Mouse (Mus musculus): ENCODE measurements around the gene Col16a1. TPM values are rescaled to one million over a fixed set of nuclear protein-coding genes. Genes with fewer than 3 reads are reported as not detected.

The Col16a1 gene
- polyA plus RNA-seq, 1 experiment: 8.2 TPM

DNA sequence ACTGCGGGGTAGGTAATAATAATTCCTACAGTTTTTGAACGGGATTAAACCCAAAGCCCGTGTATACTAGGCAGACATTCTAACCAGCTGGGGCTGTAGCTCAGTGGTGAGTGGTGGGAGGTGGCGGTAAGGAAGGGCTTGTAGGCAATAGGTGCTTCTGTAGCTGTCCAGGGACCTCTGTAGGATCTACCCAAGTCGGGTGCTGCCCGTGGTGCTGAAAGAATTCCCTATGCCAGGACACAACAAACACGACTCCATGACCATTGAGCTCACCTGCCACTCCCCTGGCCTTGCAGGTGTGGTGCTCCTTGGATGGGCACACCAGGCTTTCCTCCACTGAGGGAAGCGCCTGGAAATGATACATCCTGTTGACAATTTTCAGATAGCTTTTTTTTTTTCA, 22.1 kb upstream of the Col16a1 start:
- Histone ChIP-seq H3K27ac (ENCODE audit: insufficient read depth, low read depth, low read length) (no peak overlapping the region), H3K4me3 (ENCODE audit: low read depth, low read length) (no peak overlapping the region), H3K36me3 (ENCODE audit: control insufficient read depth, insufficient read depth, low read length) (no peaks in the 10 kb centered on the region), H3K27me3 (ENCODE audit: control insufficient read depth, insufficient read depth, low read length) (no peaks in the 10 kb centered on the region), H3K4me1 (ENCODE audit: control insufficient read depth, insufficient read depth, insufficient read length, low read length) (no peaks in the 10 kb centered on the region)
- 38% methylated on average over 8 of the region's 8 CpGs for WGBS
- TF ChIP-seq POLR2A (IDR thresholded peaks at IDR 0.05; ENCODE audit: low read depth, low read length) (no peak), CTCF (IDR thresholded peaks at IDR 0.05; ENCODE audit: extremely low read depth, insufficient read length, insufficient replicate concordance, low read depth, low read length) (no peak)

DNA sequence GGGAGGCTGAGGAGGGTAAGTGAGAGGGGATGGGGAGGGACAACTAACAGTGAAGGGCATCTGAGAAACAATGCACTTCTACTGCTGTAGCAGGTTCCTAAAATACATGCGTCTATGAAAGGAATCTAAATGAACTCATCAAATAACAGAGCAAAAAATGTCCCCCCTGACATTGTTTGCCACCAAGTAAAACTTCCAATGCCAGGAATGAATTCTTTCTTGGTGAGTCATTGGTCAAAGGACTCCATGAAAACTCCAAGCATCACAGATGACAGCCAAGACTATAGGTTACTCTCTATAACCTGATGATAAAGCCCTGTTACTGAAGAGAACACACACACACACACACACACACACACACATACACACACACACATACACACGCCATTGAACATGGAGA, 16.5 kb upstream of the Col16a1 start:
- H3K27ac ChIP-seq (ENCODE audit: insufficient read depth, low read depth, low read length): no peak overlapping the region

DNA sequence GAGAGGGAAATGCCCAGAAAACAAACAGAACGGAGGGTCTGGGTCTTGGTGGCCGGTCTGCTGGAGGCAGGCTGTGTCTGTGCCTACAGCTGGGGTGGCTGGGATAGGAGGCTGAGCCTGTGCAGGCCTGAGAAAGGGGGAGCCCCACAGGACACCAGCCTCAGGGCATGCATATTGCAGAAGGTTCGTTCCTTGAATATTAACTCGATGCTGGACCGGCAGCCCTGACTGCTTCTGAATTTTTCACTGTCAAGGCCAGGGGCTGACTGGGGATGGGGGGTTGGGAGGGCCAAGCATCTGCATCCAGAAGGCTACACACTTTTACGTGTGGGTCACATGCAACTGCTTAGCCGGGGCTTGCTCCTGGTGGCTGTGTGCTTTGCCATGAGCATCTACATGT, 14.1 kb upstream of the Col16a1 start:
- H3K27me3 ChIP-seq (ENCODE audit: control insufficient read depth, insufficient read depth, low read length): 0 out of 2 replicates have a peak, but pooled peaks cover 3% of the 10 kb centered on the region
- no peaks in the 10 kb centered on the region for H3K36me3 ChIP-seq (ENCODE audit: control insufficient read depth, insufficient read depth, low read length)
- no peak overlapping the region for H3K27ac ChIP-seq (ENCODE audit: insufficient read depth, low read depth, low read length)
- H3K4me3 ChIP-seq (ENCODE audit: low read depth, low read length): no peak overlapping the region
- WGBS: 69% methylated on average over 7 of the region's 7 CpGs
- H3K4me1 ChIP-seq (ENCODE audit: control insufficient read depth, insufficient read depth, insufficient read length, low read length): no peaks in the 10 kb centered on the region; the same call in none of the 2 replicates
- TF ChIP-seq CTCF (IDR thresholded peaks at IDR 0.05; ENCODE audit: extremely low read depth, insufficient read length, insufficient replicate concordance, low read depth, low read length) (no peak), POLR2A (IDR thresholded peaks at IDR 0.05; ENCODE audit: low read depth, low read length) (no peak)

More for the DNA sequence above, 16.5 kb upstream of the Col16a1 start:
- WGBS: 67% methylated on average over 2 of the region's 2 CpGs
- no peak overlapping the region for H3K4me3 ChIP-seq (ENCODE audit: low read depth, low read length)
- 0 out of 2 replicates have a peak, but pooled peaks cover 3% of the 10 kb centered on the region for H3K27me3 ChIP-seq (ENCODE audit: control insufficient read depth, insufficient read depth, low read length)
- no peaks in the 10 kb centered on the region; the same call in 1 of the 2 replicates for H3K4me1 ChIP-seq (ENCODE audit: control insufficient read depth, insufficient read depth, insufficient read length, low read length)
- no peak for TF ChIP-seq POLR2A (IDR thresholded peaks at IDR 0.05; ENCODE audit: low read depth, low read length)
- no peak for TF ChIP-seq CTCF (IDR thresholded peaks at IDR 0.05; ENCODE audit: extremely low read depth, insufficient read length, insufficient replicate concordance, low read depth, low read length)
- H3K36me3 ChIP-seq (ENCODE audit: control insufficient read depth, insufficient read depth, low read length): no peaks in the 10 kb centered on the region

DNA sequence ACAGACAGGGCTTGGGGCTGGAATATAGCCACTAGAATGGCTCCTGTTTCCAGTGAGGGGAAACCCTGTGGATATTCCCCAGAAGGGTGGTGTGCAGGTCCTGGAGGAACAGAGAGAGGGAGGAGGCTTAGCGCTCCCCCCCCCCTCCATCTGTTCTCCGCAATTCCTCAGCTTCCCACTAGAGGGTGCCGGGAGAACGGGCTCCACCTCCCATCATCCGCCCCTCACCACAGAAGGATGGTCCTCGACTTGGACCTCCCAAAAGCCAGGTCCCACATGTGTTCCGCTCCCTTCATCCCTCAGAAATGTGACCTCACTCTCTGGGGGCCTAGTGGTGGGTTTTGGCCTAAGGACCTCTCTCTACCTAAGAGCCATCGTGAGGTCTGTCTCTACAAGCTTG, 11.5 kb upstream of the Col16a1 start:
- WGBS: 6% methylated on average over 8 of the region's 8 CpGs
- H3K27ac ChIP-seq (ENCODE audit: insufficient read depth, low read depth, low read length): peak overlapping the region; percentile 15; the same call in 1 of the 2 replicates
- peak; percentile 76 for TF ChIP-seq CTCF (IDR thresholded peaks at IDR 0.05; ENCODE audit: extremely low read depth, insufficient read length, insufficient replicate concordance, low read depth, low read length)
- TF ChIP-seq POLR2A (IDR thresholded peaks at IDR 0.05; ENCODE audit: low read depth, low read length): no peak

DNA sequence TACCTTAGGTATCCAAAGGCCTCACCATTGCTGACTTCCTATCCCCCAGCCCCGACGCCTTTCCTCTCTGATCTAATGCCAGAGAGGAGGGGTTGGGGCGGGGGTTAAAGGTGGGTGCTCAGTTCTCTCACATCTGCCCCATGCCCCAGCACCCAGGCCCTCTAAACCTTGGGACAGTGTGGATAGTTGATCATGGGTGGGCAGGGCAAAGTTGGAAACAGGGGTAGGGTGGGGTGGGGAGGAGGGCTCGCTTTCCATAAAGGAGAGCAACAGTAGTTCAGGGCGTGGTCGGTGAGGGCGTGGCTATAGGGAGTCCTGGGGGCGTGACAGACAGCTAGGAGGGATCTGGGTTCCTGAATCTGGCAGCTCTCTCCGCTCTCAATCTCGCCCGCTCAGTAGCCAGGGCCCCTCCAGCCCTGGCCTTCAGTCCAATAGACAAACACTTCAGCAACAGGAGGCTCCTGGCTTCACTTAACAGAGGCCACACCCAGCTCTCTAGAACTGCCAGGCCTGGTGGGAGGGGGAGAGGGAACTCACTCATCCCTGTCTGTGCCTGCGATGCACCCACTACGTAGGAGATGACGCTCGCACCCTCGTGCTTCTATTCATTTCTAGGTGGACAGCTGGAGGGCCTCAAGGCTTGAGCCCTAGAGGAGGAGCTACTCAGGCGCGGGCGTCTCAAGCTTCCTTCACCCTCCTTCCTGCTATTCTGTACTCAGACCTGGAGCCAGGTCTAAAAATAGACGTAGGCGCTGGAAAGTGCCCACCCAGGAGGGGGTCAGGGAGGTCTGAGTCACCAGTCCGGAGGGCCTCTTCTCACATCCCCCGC, 10.9 kb upstream of the Col16a1 start:
- 0 out of 2 replicates have a peak, but pooled peaks cover 3% of the 10 kb centered on the region for H3K27me3 ChIP-seq (ENCODE audit: control insufficient read depth, insufficient read depth, low read length)
- peak overlapping the region; percentile 60 for H3K27ac ChIP-seq (ENCODE audit: insufficient read depth, low read depth, low read length)
- H3K4me3 ChIP-seq (ENCODE audit: low read depth, low read length): no peak overlapping the region
- no peaks in the 10 kb centered on the region for H3K36me3 ChIP-seq (ENCODE audit: control insufficient read depth, insufficient read depth, low read length)
- no peaks in the 10 kb centered on the region; the same call in none of the 2 replicates for H3K4me1 ChIP-seq (ENCODE audit: control insufficient read depth, insufficient read depth, insufficient read length, low read length)
- TF ChIP-seq CTCF (IDR thresholded peaks at IDR 0.05; ENCODE audit: extremely low read depth, insufficient read length, insufficient replicate concordance, low read depth, low read length): no peak
- TF ChIP-seq POLR2A (IDR thresholded peaks at IDR 0.05; ENCODE audit: low read depth, low read length): no peak
- WGBS: 10% methylated on average over 23 of the region's 23 CpGs

More for the DNA sequence above, 11.5 kb upstream of the Col16a1 start:
- Histone ChIP-seq H3K27me3 (ENCODE audit: control insufficient read depth, insufficient read depth, low read length) (0 out of 2 replicates have a peak, but pooled peaks cover 3% of the 10 kb centered on the region), H3K4me3 (ENCODE audit: low read depth, low read length) (no peak overlapping the region), H3K4me1 (ENCODE audit: control insufficient read depth, insufficient read depth, insufficient read length, low read length) (no peaks in the 10 kb centered on the region; the same call in none of the 2 replicates), H3K36me3 (ENCODE audit: control insufficient read depth, insufficient read depth, low read length) (no peaks in the 10 kb centered on the region)

DNA sequence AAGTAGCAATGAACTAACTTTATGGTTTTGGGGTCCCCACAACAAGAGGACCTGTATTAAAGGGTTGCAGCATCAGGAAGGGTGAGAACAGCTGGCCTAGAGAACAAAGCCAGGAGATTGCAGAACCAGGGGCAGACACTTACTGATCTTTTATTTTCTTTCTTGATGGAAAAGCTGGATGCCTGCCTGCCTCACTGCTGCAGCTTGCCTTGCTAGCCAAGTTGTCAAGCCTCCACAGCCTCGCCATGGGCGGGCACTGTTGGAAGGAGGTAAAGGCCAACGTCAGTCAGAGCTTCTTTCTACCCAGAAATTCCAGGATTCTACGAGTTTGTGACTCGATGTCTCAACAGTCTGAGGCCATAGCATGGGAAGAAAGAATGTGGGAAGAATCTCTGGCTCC, 8.3 kb upstream of the Col16a1 start:
- no peak overlapping the region for H3K27ac ChIP-seq (ENCODE audit: insufficient read depth, low read depth, low read length)
- no peaks in the 10 kb centered on the region for H3K36me3 ChIP-seq (ENCODE audit: control insufficient read depth, insufficient read depth, low read length)
- TF ChIP-seq POLR2A (IDR thresholded peaks at IDR 0.05; ENCODE audit: low read depth, low read length) (no peak), CTCF (IDR thresholded peaks at IDR 0.05; ENCODE audit: extremely low read depth, insufficient read length, insufficient replicate concordance, low read depth, low read length) (no peak)
- 0 out of 2 replicates have a peak, but pooled peaks cover 3% of the 10 kb centered on the region for H3K27me3 ChIP-seq (ENCODE audit: control insufficient read depth, insufficient read depth, low read length)
- 47% methylated on average over 5 of the region's 5 CpGs for WGBS
- no peak overlapping the region for H3K4me3 ChIP-seq (ENCODE audit: low read depth, low read length)
- no peaks in the 10 kb centered on the region; the same call in none of the 2 replicates for H3K4me1 ChIP-seq (ENCODE audit: control insufficient read depth, insufficient read depth, insufficient read length, low read length)

DNA sequence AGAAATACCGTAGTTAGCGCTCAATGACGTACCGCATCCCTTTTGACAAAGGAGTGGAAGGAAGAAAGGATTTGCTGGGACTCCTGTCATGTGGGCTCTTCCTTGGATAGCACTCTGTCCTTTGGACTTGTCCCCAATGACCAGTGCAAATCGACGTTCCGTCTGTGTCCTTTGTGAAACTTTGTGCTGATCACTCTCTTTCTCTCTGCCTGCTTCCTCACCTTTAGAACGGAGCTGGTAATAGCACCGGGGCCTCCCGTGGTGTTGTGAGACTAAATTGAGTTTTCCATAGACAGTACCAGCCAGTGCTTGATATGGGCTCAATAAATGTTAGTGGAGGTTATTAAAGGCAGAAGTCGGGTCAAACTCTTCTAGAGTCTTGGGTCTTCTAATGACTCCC, 6.6 kb upstream of the Col16a1 start:
- Histone ChIP-seq H3K27ac (ENCODE audit: insufficient read depth, low read depth, low read length) (no peak overlapping the region), H3K36me3 (ENCODE audit: control insufficient read depth, insufficient read depth, low read length) (no peaks in the 10 kb centered on the region), H3K27me3 (ENCODE audit: control insufficient read depth, insufficient read depth, low read length) (no peaks in the 10 kb centered on the region), H3K4me3 (ENCODE audit: low read depth, low read length) (no peak overlapping the region), H3K4me1 (ENCODE audit: control insufficient read depth, insufficient read depth, insufficient read length, low read length) (peaks cover 6% of the 10 kb centered on the region)
- TF ChIP-seq CTCF (IDR thresholded peaks at IDR 0.05; ENCODE audit: extremely low read depth, insufficient read length, insufficient replicate concordance, low read depth, low read length): no peak
- TF ChIP-seq POLR2A (IDR thresholded peaks at IDR 0.05; ENCODE audit: low read depth, low read length): no peak
- 81% methylated on average over 11 of the region's 11 CpGs for WGBS
